Mouse (Mus musculus): ENCODE measurements around the gene Il27ra.

DNA sequence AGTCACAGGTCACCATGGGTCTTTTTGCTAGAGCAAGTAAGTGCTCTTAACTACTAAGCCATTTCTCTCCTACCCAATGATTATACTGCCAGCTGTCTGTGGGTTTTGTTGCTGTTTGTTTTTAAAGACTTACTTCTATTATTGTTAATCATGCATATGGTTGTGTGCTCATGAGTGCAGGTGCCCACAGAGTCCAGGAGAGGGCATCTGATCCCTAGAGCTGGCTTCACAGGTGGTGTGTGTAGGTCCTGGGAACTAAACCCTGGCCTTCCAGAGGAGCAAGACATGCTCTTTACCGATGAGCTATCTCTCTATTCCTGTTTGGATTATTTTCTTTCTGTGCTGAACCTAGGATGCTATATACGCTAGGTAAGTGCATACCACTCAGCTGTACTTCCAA is 16.8 kb upstream of the Il27ra start:
- TF ChIP-seq CTCF (IDR thresholded peaks at IDR 0.05) (0 out of 2 replicates have a peak, but pooled peaks have one; percentile 6), EP300 (IDR thresholded peaks at IDR 0.05) (no peak)
